Mouse (Mus musculus) liver, embryonic 15.5 days (tissue): ENCODE measurements around the gene Nmrk1. TPM values are rescaled to one million over a fixed set of nuclear protein-coding genes. Genes with fewer than 3 reads are reported as not detected.

Experiments used
- ATAC-seq: fragments of 200-750 bp; cut with Nextera tagmentation; 2 replicates; pipeline ENCODE4 v1.8.0; 2017; ENCODE audit warnings: moderate number of reproducible peaks, mild to moderate bottlenecking, moderate library complexity; ENCODE audit not compliant: insufficient read depth
- H3K27ac ChIP-seq: fragments of 300-500 bp; sonication (generic); replicated peaks from 2 replicates; pipeline ENCODE4 v1.5.1; 2015; ENCODE audit warnings: mild to moderate bottlenecking, inconsistent platforms
- H3K27me3 ChIP-seq: fragments of 300-500 bp; sonication (generic); 2 replicates; pipeline ENCODE4 v1.6.1; 2015; ENCODE audit warnings: mild to moderate bottlenecking, inconsistent platforms
- H3K36me3 ChIP-seq: fragments of 300-500 bp; sonication (generic); replicated peaks from 2 replicates; pipeline ENCODE4 v1.6.1; 2015; ENCODE audit warnings: moderate library complexity, mild to moderate bottlenecking, inconsistent platforms
- H3K4me1 ChIP-seq: fragments of 300-500 bp; sonication (generic); replicated peaks from 2 replicates; pipeline ENCODE4 v1.6.1; 2015; ENCODE audit warnings: inconsistent platforms
- H3K4me2 ChIP-seq: fragments of 300-500 bp; sonication (generic); 2 replicates; pipeline ENCODE4 v1.6.1; 2015; ENCODE audit warnings: moderate library complexity, mild to moderate bottlenecking, inconsistent platforms
- H3K4me3 ChIP-seq: fragments of 300-500 bp; sonication (generic); replicated peaks from 2 replicates; pipeline ENCODE4 v1.5.1; 2015; ENCODE audit warnings: mild to moderate bottlenecking, inconsistent platforms
- H3K9ac ChIP-seq: fragments of 300-500 bp; sonication (generic); 2 replicates; pipeline ENCODE4 v1.6.1; 2015; ENCODE audit warnings: moderate library complexity, mild to moderate bottlenecking, inconsistent platforms
- H3K9me3 ChIP-seq: fragments of 300-500 bp; sonication (generic); replicated peaks from 2 replicates; pipeline ENCODE4 v1.6.1; 2016; ENCODE audit warnings: inconsistent platforms
- WGBS: fragments of 180-500 bp; shearing (Covaris S2); methylation state at CpG from one replicate; pipeline ENCODE4 v1.1.7; 2015; ENCODE audit warnings: mixed read lengths; ENCODE audit not compliant: insufficient replicate concordance; 5-methylcytosine and 5-hydroxymethylcytosine counted together
- polyA plus RNA-seq: library from polyadenylated mRNA; unstranded; fragments of >200 nt; fragmentation: Nextera tagmentation; extraction: Ambion mirVana; gene quantifications from 2 replicates; pipeline ENCODE4 v1.2.1, GENCODE M21; 2015

The Nmrk1 gene
- polyA plus RNA-seq, 1 experiment from 2014 or later = 5.5 TPM

DNA sequence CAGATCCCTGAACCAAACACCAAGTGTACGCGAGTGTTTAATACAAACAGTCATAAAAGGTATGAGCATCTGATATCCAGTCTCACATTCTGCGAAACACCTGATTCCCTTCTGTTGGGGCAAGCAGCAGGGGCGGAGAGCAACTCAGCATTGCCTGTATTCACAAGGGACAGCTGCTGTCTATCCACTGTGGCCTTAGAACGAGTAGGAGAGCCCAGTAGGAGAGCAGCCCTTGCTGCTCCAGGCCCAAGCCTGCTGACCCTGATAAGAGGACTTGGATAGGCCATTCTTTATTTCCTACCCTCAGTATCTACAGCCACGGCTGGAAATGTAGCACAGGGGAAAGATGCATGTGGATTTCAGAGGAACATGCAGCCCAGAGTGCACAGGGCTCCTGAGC, 38.8 kb upstream of the Nmrk1 start:
- H3K27ac ChIP-seq = no peak overlapping the region
- H3K9me3 ChIP-seq = no peaks in the 10 kb centered on the region
- no peaks in the 10 kb centered on the region for H3K27me3 ChIP-seq
- peaks cover 4% of the 10 kb centered on the region for H3K36me3 ChIP-seq
- H3K4me3 ChIP-seq = no peak overlapping the region
- no peaks in the 10 kb centered on the region for H3K4me1 ChIP-seq
- H3K4me2 ChIP-seq = no peak overlapping the region
- 62% methylated on average over 6 of the region's 6 CpGs for WGBS
- ATAC-seq = no peak
- H3K9ac ChIP-seq = no peak overlapping the region

DNA sequence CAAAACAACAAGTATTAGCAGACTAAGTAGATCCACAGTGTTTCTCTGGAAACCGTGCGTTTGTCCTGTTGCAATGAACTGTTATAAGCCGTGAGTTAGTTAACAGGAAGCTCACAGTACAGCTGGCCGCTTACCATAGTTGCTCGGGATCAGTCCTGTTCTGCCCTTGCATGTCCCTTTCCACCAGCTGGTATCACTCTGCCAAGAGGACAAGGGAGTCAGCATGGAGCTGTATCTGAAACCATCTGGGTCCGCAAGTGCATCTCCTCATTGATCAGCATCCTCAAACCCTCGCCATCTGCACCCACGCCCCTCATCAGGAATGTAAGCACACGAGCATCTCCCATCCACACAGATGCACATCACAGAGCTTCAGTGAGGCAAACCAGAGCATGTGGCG, 38.0 kb upstream of the Nmrk1 start:
- Histone ChIP-seq H3K9ac (no peak overlapping the region), H3K4me2 (no peak overlapping the region), H3K4me3 (no peak overlapping the region), H3K36me3 (peaks cover 4% of the 10 kb centered on the region), H3K9me3 (no peaks in the 10 kb centered on the region), H3K4me1 (no peaks in the 10 kb centered on the region), H3K27ac (no peak overlapping the region), H3K27me3 (no peaks in the 10 kb centered on the region)
- WGBS = 76% methylated on average over 10 of the region's 10 CpGs
- ATAC-seq = no peak

DNA sequence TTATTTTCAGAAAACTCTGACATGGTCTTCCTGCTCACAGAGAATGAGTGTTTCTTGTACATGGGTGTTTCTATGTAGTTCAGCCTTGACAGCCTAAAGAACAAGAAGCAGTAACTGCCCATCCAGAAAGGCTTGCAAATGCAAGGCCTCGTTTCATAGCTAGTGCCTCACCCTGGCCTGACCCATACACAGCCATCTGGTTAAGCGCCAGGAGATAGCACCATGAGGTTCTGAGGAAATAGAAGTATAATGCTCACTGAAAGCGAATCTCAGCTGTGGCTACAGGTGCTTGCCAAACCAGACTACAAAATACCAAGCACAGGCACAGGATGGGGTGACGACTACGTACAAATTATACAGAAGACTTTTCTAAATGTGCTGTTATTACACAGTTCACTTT, 34.9 kb upstream of the Nmrk1 start:
- whole genome bisulfite sequencing = 76% methylated on average over 5 of the region's 5 CpGs
- no peak overlapping the region for H3K4me2 ChIP-seq
- H3K4me1 ChIP-seq = no peaks in the 10 kb centered on the region
- no peak overlapping the region for H3K4me3 ChIP-seq
- H3K27ac ChIP-seq = no peak overlapping the region
- no peaks in the 10 kb centered on the region; the same call in 1 of the 2 replicates for H3K36me3 ChIP-seq
- no peak overlapping the region for H3K9ac ChIP-seq
- ATAC-seq = no peak
- no peaks in the 10 kb centered on the region for H3K9me3 ChIP-seq
- H3K27me3 ChIP-seq = no peaks in the 10 kb centered on the region

DNA sequence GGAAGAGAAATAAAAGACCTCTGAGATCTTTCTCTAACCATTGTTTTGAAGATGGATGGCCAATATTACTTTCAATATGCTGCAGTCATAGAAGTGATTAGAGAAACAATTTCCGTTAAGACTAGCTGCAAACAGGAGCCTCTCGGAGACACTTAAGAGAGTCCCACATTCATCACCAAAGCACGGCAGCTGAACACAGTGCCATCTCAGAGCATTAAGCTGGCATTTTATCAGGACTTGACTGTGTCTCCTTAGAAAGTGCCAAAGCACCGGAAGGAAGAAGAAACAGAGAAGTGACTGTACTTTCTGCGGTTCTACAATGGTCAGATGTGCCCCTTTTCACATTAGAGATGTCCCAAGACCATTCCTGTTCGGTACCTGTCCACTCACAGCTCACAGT, 34.0 kb upstream of the Nmrk1 start:
- Histone ChIP-seq H3K4me1 (0 out of 2 replicates have a peak, but pooled peaks cover 2% of the 10 kb centered on the region), H3K9ac (no peak overlapping the region), H3K27ac (no peak overlapping the region), H3K4me2 (no peak overlapping the region), H3K4me3 (no peak overlapping the region), H3K27me3 (no peaks in the 10 kb centered on the region), H3K9me3 (no peaks in the 10 kb centered on the region), H3K36me3 (no peaks in the 10 kb centered on the region)
- ATAC-seq = no peak
- WGBS = 67% methylated on average over 6 of the region's 6 CpGs

DNA sequence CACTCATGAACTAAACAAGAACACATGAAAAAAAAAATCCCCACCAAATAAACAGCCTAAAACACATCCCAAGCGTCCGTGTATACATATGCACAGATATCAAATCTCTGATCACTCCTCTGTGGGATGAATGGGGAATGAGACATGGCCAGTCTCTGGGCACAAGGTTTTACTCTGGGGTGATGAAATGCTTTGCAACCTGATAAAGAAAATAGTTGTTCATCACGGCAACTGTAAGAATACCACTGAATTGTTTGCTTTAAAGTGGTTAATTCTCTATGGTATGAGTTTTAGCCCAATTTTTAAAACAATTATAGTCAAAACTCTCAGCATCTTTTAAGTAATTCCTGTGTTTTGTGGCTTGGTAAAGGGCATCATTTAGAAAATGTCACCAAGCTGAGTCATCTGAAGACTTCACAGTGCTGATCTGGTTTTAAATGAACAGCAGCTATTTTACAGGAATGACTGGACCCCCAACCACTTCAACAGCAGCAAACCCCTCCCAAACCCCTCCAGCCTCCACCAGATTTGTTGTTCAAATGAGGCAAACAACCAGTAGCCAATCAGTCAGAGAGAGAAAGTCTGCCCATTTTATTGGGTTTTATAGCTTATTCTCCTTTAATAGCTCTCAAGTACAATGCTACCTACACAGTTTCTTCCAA, 33.4 kb upstream of the Nmrk1 start:
- H3K4me1 ChIP-seq = 0 out of 2 replicates have a peak, but pooled peaks cover 2% of the 10 kb centered on the region
- H3K9me3 ChIP-seq = no peaks in the 10 kb centered on the region
- H3K27me3 ChIP-seq = no peaks in the 10 kb centered on the region
- no peak overlapping the region for H3K9ac ChIP-seq
- no peak overlapping the region for H3K4me3 ChIP-seq
- no peak overlapping the region for H3K4me2 ChIP-seq
- H3K27ac ChIP-seq = no peak overlapping the region
- ATAC-seq = no peak
- WGBS = 70% methylated on average over 3 of the region's 3 CpGs
- H3K36me3 ChIP-seq = no peaks in the 10 kb centered on the region

DNA sequence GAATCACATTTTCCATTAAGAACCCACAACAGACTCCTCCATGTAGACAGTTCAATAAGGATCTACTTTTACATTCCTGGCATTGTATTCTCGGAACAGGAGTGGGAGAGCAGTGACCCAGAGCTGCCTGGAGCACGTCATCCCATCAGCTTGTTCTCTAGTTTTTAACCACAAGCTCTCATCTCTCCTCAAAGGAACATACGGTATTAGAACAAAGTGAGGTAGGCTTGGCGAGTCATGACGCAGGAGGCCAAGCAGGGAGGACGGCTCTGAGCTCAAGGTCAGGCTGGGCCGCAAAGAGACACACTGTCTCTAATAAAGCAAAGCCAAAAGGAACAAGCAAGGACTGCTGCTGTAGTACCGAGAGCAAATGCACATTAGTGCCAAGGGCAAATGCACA, 32.7 kb upstream of the Nmrk1 start:
- no peak overlapping the region for H3K4me3 ChIP-seq
- no peaks in the 10 kb centered on the region for H3K36me3 ChIP-seq
- no peak overlapping the region for H3K4me2 ChIP-seq
- no peaks in the 10 kb centered on the region for H3K9me3 ChIP-seq
- no peak overlapping the region for H3K27ac ChIP-seq
- WGBS = 77% methylated on average over 8 of the region's 8 CpGs
- 0 out of 2 replicates have a peak, but pooled peaks cover 2% of the 10 kb centered on the region for H3K4me1 ChIP-seq
- ATAC-seq = no peak
- H3K27me3 ChIP-seq = no peaks in the 10 kb centered on the region
- H3K9ac ChIP-seq = no peak overlapping the region

GRCm38 (mm10) chr19:18599650-18600049, 32.1 kb upstream of the Nmrk1 start:
- Histone ChIP-seq H3K4me1 (0 out of 2 replicates have a peak, but pooled peaks cover 2% of the 10 kb centered on the region), H3K36me3 (no peaks in the 10 kb centered on the region), H3K27ac (no peak overlapping the region), H3K27me3 (no peaks in the 10 kb centered on the region), H3K9ac (no peak overlapping the region), H3K4me2 (no peak overlapping the region), H3K9me3 (no peaks in the 10 kb centered on the region), H3K4me3 (no peak overlapping the region)
- WGBS = 76% methylated on average over 5 of the region's 5 CpGs
- ATAC-seq = no peak

DNA sequence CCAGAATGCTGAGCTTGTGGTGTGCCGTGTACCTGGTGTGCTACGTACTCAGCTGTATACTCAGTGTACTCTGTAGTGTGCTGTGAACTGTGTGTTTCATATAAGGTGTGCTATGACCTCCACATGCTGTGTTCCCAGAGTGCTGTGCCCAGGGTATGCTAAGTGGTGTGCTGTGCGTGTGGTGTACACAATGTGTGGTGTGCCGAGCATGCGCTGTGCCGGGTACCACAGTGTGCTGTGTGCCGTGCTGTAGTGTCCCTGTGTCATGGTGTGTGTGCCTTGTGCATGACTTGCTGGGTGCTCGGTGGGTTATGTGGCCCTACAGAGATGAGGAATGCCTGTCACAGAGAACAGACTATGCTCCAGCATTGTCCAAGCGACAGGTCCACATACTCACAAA, 31.1 kb upstream of the Nmrk1 start:
- no peak overlapping the region for H3K9ac ChIP-seq
- H3K27me3 ChIP-seq = no peaks in the 10 kb centered on the region
- ATAC-seq = no peak
- no peaks in the 10 kb centered on the region for H3K9me3 ChIP-seq
- H3K4me2 ChIP-seq = no peak overlapping the region
- 0 out of 2 replicates have a peak, but pooled peaks cover 2% of the 10 kb centered on the region for H3K4me1 ChIP-seq
- no peaks in the 10 kb centered on the region for H3K36me3 ChIP-seq
- 81% methylated on average over 9 of the region's 9 CpGs for WGBS
- H3K27ac ChIP-seq = no peak overlapping the region
- no peak overlapping the region for H3K4me3 ChIP-seq

- no peaks in the 10 kb centered on the region for H3K27me3 ChIP-seq
- WGBS = 65% methylated on average over 6 of the region's 6 CpGs
- peak; percentile 47; the same call in 1 of the 2 replicates for ATAC-seq
Measured at GRCm38 (mm10) chr19:18603011-18603410, 28.7 kb upstream of the Nmrk1 start.

DNA sequence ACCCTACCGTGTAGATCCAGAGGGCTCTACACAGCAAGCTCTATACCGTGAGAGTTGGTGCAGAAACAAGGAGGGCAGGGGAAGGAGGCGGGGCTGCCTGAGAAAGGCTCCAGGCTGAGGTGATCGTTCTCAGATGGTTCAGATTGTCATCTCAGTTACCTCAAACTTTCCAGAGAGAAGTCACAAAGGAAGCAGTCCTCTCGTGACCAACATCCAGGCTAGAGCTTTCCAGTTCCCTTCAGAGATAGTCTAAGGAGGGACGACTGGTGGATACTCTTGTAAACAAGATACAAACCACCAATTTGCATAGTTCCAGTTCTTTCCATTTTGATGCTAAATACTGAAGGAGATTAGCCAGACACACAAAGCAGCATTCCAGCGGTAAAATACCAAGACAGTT, 23.8 kb upstream of the Nmrk1 start:
- 38% methylated on average over 7 of the region's 7 CpGs for WGBS
- H3K4me3 ChIP-seq = no peak overlapping the region

More at GRCm38 (mm10) chr19:18603011-18603410, 28.7 kb upstream of the Nmrk1 start:
- H3K36me3 ChIP-seq = no peaks in the 10 kb centered on the region
- H3K4me2 ChIP-seq = no peak overlapping the region
- no peak overlapping the region for H3K9ac ChIP-seq
- no peak overlapping the region for H3K4me3 ChIP-seq
- 0 out of 2 replicates have a peak, but pooled peaks cover 2% of the 10 kb centered on the region for H3K4me1 ChIP-seq
- no peaks in the 10 kb centered on the region for H3K9me3 ChIP-seq
- H3K27ac ChIP-seq = no peak overlapping the region

DNA sequence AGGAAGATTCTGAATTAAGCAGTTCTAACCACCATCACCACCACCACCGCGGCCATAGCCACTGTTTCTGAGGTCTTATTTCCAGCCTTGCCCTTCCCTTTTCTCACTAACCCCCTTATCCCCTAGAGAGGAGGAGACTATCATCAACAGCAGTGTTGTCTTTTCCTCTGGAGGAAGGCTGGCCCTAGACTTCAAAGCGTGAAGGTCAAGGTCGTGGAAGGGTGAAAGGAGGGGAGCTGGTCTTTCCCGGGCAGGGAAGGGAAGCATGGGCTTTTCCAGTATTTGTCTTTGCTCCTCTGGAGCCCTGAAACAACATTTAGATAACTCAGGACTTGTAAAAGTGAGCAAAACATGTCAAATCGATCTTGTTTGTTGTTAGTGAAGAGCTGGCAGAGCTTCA, 22.8 kb upstream of the Nmrk1 start:
- H3K9me3 ChIP-seq = no peaks in the 10 kb centered on the region
- H3K27ac ChIP-seq = no peak overlapping the region
- H3K9ac ChIP-seq = no peak overlapping the region
- no peak overlapping the region for H3K4me3 ChIP-seq
- peaks cover 9% of the 10 kb centered on the region; the same call in 1 of the 2 replicates for H3K4me1 ChIP-seq
- no peak for ATAC-seq
- H3K36me3 ChIP-seq = no peaks in the 10 kb centered on the region
- WGBS = 44% methylated on average over 6 of the region's 6 CpGs
- H3K4me2 ChIP-seq = no peak overlapping the region
- H3K27me3 ChIP-seq = no peaks in the 10 kb centered on the region

More for the DNA sequence above, 23.8 kb upstream of the Nmrk1 start:
- Histone ChIP-seq H3K4me1 (peaks cover 9% of the 10 kb centered on the region; the same call in 1 of the 2 replicates), H3K9ac (no peak overlapping the region), H3K27ac (no peak overlapping the region), H3K27me3 (no peaks in the 10 kb centered on the region), H3K36me3 (no peaks in the 10 kb centered on the region), H3K9me3 (no peaks in the 10 kb centered on the region), H3K4me2 (no peak overlapping the region)
- ATAC-seq = no peak

DNA sequence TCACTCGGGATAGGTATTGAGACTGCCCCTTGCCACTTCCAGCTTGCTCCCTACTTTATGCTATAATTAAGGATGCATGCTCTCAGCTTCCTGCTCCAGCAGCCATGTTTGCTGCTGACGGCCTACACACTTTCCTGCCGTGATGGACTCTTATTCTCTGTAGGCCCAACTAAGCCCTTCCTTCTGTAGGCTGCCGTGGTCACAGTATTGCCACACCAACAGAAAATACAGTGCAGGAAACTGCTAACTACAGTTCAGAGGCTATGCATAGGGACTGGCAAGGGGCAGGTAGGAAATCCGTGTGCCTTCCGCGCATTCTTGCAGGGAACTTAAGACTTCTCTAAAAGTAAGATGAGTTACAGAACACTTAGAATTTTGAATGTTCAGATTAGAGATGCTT, 17.4 kb upstream of the Nmrk1 start:
- 65% methylated on average over 7 of the region's 7 CpGs for WGBS
- Histone ChIP-seq H3K9me3 (no peaks in the 10 kb centered on the region), H3K27me3 (no peaks in the 10 kb centered on the region), H3K9ac (no peak overlapping the region), H3K4me2 (no peak overlapping the region), H3K27ac (no peak overlapping the region), H3K4me1 (peaks cover 16% of the 10 kb centered on the region), H3K36me3 (no peaks in the 10 kb centered on the region), H3K4me3 (no peak overlapping the region)
- no peak for ATAC-seq
